9 mouse cellular contexts compared by ENCODE assay signal in genomic region chr10:40682470-40682869, GRCm38 (mm10). TPM values are rescaled to one million over a fixed set of nuclear protein-coding genes. Genes with fewer than 3 reads are reported as not detected.
DNase-seq lines count a peak whose midpoint lies in the region; ATAC-seq lines count a peak whose summit lies in the region.
"Had no signal": no experiment of that assay in that cellular context is flagged by ENCODE, and none has a peak within 500 bp of the region (broad histone marks: within the 10 kb centered on the region; RNA-seq: fewer than 3 reads in every experiment).

No protein-coding gene starts in this region.

- H3K27me3 ChIP-seq in neural tube, embryonic 11.5 days (ENCODE audit: control insufficient read depth, insufficient read depth, low read length) = 0 out of 2 replicates have a peak, but pooled peaks cover 2% of the 10 kb centered on the region
- H3K27me3 ChIP-seq in stomach, embryonic 16.5 days (ENCODE audit: control insufficient read depth, insufficient read depth, low read length) = no peaks in the 10 kb centered on the region

- no peak overlapping the region for H3K9ac ChIP-seq in neural tube, embryonic 11.5 days (ENCODE audit: low read length)
- H3K9ac ChIP-seq in stomach, embryonic 16.5 days (ENCODE audit: low read length) = no peak overlapping the region; the same call in 1 of the 2 replicates

- DNase-seq in neural tube, embryonic 11.5 days (ENCODE audit: low spot score) = no peak
- DNase-seq in neural tube, embryonic 10.5 days (ENCODE audit: extremely low spot score, low spot score) = no peak
- DNase-seq in frontal cortex, postnatal 36 days (ENCODE audit: low spot score in 2 of 2) = peak; percentile 64 to 86
- DNase-seq in kidney, postnatal 14 days = peak; percentile 2
- peak; percentile 16 for DNase-seq in lung, postnatal 10 days
- DNase-seq in gastrocnemius, postnatal 25 days = no peak
- no peak for DNase-seq in Muller cell, postnatal 12 days (ENCODE audit: inconsistent ontology term)

- WGBS in neural tube, embryonic 11.5 days = 35% methylated on average over 8 of the region's 8 CpGs
- 32% methylated on average over 8 of the region's 8 CpGs for WGBS in stomach, embryonic 16.5 days

- H3K27ac ChIP-seq in neural tube, embryonic 11.5 days (ENCODE audit: low read depth, low read length) = no peak overlapping the region
- H3K27ac ChIP-seq in stomach, embryonic 16.5 days (ENCODE audit: low read length) = no peak overlapping the region

- 0 out of 2 replicates have a peak overlapping the region, but pooled peaks have one; percentile 99 for H3K4me2 ChIP-seq in neural tube, embryonic 11.5 days (ENCODE audit: low read depth)
- H3K4me2 ChIP-seq in stomach, embryonic 16.5 days (ENCODE audit: low read depth, low read length) = peak overlapping the region; percentile 86

- H3K4me3 ChIP-seq in neural tube, embryonic 11.5 days (ENCODE audit: low read depth, low read length) = no peak overlapping the region
- H3K4me3 ChIP-seq in stomach, embryonic 16.5 days (replicated peaks; ENCODE audit: low read length) = 0 out of 2 replicates have a peak overlapping the region, but pooled peaks have one; percentile 56

- no peaks in the 10 kb centered on the region for H3K9me3 ChIP-seq in neural tube, embryonic 11.5 days (ENCODE audit: control insufficient read depth, low read length)
- no peaks in the 10 kb centered on the region for H3K9me3 ChIP-seq in stomach, embryonic 16.5 days (replicated peaks; ENCODE audit: control insufficient read depth, low read length)

- no peak for ATAC-seq in neural tube, embryonic 11.5 days (ENCODE audit: insufficient read depth, low FRiP score, low TSS enrichment)
- ATAC-seq in stomach, embryonic 16.5 days (ENCODE audit: insufficient read depth, low FRiP score) = no peak
- ATAC-seq: Patski had no signal

- H3K36me3 ChIP-seq in neural tube, embryonic 11.5 days (ENCODE audit: control insufficient read depth, insufficient read depth, low read length) = no peaks in the 10 kb centered on the region
- no peaks in the 10 kb centered on the region for H3K36me3 ChIP-seq in stomach, embryonic 16.5 days (ENCODE audit: control insufficient read depth, insufficient read depth, low read length)

- H3K4me1 ChIP-seq in neural tube, embryonic 11.5 days (ENCODE audit: control insufficient read depth, insufficient read depth, low read length) = 0 out of 2 replicates have a peak, but pooled peaks cover 3% of the 10 kb centered on the region
- H3K4me1 ChIP-seq in stomach, embryonic 16.5 days (ENCODE audit: control insufficient read depth, insufficient read depth, low read length) = peaks cover 5% of the 10 kb centered on the region; the same call in 1 of the 2 replicates

RNA-seq across cellular contexts. Expression of gene Mettl24, which starts 0.6 kb away (rescaled TPM):
- 0.77 and 1.3 TPM in 2 replicates for polyA plus RNA-seq in neural tube, embryonic 11.5 days (2014; fragmentation: Nextera tagmentation; extraction: Ambion mirVana)
- polyA plus RNA-seq in stomach, embryonic 16.5 days (2015; fragmentation: Nextera tagmentation; extraction: Ambion mirVana) = 2.1 and 2.3 TPM in 2 replicates
- total RNA-seq in gastrocnemius, postnatal 25 days (2021) = under 1 TPM; 0.46 to 0.86 TPM
- polyA plus RNA-seq: Patski had no signal

RNA-seq across cellular contexts. Expression of gene Ddo, which starts 52.7 kb away (rescaled TPM):
- 0.13 and 0.24 TPM in 2 replicates for polyA plus RNA-seq in neural tube, embryonic 11.5 days (2014; fragmentation: Nextera tagmentation; extraction: Ambion mirVana)
- 0.92 and 1.3 TPM in 2 replicates for polyA plus RNA-seq in stomach, embryonic 16.5 days (2015; fragmentation: Nextera tagmentation; extraction: Ambion mirVana)
- total RNA-seq in gastrocnemius, postnatal 25 days (2021) = 10 to 100 TPM; 24.1 to 25.4 TPM

Comparison
In these comparisons a context has a peak if more than half of its experiments do, and no peak if none do; other contexts are left out.
1. DNase-seq: peak in frontal cortex, postnatal 36 days (2 of 2), kidney, postnatal 14 days (single experiment) and lung, postnatal 10 days (single experiment); none in neural tube, embryonic 11.5 days (single experiment), neural tube, embryonic 10.5 days (single experiment), gastrocnemius, postnatal 25 days (single experiment) and Muller cell, postnatal 12 days (single experiment).